Mouse (Mus musculus) heart, embryonic 10.5 days (tissue): ENCODE measurements around the gene Eral1. TPM values are rescaled to one million over a fixed set of nuclear protein-coding genes. Genes with fewer than 3 reads are reported as not detected.

Experiments
- DNase-seq: peaks from one replicate; pipeline ENCODE4 v3.0.0-alpha.2; 2017; ENCODE audit warnings: low spot score
- H3K27ac ChIP-seq: fragments of 300-500 bp; sonication (generic); 2 replicates; pipeline ENCODE4 v1.5.1; 2016; ENCODE audit warnings: mild to moderate bottlenecking
- H3K27me3 ChIP-seq: fragments of 300-500 bp; sonication (generic); 2 replicates; pipeline ENCODE4 v1.6.1; 2016; ENCODE audit warnings: mild to moderate bottlenecking; ENCODE audit not compliant: poor library complexity, insufficient read depth, severe bottlenecking
- H3K36me3 ChIP-seq: fragments of 300-500 bp; sonication (generic); 2 replicates; pipeline ENCODE4 v1.6.1; 2016; ENCODE audit warnings: mild to moderate bottlenecking, moderate library complexity
- H3K4me1 ChIP-seq: fragments of 300-500 bp; sonication (generic); 2 replicates; pipeline ENCODE4 v1.6.1; 2016; ENCODE audit warnings: mild to moderate bottlenecking
- H3K4me3 ChIP-seq: fragments of 300-500 bp; sonication (generic); 2 replicates; pipeline ENCODE4 v1.5.1; 2016; ENCODE audit warnings: mild to moderate bottlenecking, moderate library complexity
- H3K9me3 ChIP-seq: fragments of 300-500 bp; sonication (generic); 2 replicates; pipeline ENCODE4 v1.6.1; 2016; ENCODE audit warnings: mild to moderate bottlenecking, moderate library complexity
- WGBS: fragments of 180-500 bp; shearing (Covaris S2); methylation state at CpG from one replicate; pipeline ENCODE4 v1.1.7; 2016; 5-methylcytosine and 5-hydroxymethylcytosine counted together
- polyA plus RNA-seq: library from polyadenylated mRNA; unstranded; fragments of >200 nt; fragmentation: Nextera tagmentation; extraction: Ambion mirVana; gene quantifications from 2 replicates; pipeline ENCODE4 v1.2.1, GENCODE M21; 2016

Eral1 gene
- 30.7 and 35.6 TPM in 2 replicates for polyA plus RNA-seq

DNA sequence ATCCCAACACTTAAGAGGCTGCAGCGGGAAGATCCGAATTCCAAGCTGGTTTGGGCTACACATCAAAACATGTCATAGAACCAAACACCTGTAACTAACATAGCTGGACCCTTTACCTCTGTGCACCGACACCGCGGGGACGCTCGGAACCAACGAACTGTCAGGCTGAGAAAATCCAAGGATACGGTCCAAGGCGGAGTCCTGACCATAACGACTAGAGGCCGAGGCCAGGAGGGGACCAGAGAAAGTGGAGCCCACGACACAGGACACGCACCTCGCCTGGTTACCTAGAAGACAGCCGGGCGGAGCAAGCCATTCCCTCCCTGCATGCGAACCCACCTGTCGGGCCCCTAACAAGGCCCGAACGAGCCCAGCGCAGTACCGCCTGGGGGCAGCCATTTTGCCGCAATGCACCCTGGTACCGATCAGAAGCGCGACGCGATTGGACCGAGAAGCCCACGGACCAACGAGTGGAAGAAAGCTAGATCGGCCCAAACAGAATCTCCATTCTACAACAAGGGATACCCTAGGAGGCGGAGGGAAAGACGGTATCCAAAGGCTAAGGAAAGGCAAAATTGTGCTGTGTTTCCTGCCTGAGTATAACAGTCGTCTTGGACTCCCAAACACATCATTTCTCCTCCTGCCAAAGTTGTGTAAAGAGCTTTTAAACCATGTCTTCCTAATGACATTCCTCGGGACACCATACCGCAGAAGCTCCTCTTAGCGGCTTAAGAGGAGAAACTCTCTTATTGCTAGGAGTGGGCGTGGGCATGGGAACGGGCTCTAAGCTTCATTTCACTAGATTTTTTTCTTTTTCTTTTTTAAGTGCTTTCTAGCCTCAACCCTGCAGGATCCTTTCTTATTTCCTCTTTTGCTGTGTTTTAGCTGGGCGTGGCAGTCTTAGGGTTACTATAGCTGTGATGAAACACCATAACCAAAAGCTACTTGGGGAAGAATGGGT lies at the start of gene Eral1:
Gene Eral1 (minus strand): TSS at position 423 of the 961 bp plus-strand sequence.
- Histone ChIP-seq H3K4me1 (peaks cover 11% of the 10 kb centered on the region), H3K27ac (peak within 1 kb of the TSS; percentile 82), H3K4me3 (peak within 1 kb of the TSS; percentile 73), H3K36me3 (peaks cover 28% of the 10 kb centered on the region), H3K9me3 (no peaks in the 10 kb centered on the region), H3K27me3 (no peaks in the 10 kb centered on the region)
- 1% methylated on average over 42 of the region's 42 CpGs for WGBS
- DNase-seq: peak; percentile 95

DNA sequence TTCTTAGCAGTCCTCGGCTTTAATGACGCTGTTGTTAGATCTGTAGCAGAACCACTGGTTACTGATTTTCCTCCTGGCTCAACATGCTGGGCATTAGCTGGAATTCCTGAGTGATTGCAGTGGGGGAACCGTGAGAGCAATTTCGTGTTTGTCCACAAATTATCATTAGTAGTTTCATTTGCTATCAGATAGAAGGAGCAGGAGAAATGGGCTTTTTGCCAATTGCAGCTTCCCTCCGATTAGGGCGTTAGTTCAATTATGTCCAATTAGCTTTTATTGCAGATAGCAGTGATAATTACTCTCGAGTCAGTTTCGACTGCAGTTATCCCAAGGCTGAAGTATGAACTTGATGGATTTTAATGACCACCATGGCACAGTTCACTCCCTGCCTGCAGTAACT lies 49.3 kb upstream of the Eral1 start:
- WGBS: 76% methylated on average over 8 of the region's 8 CpGs
- H3K27me3 ChIP-seq: no peaks in the 10 kb centered on the region
- H3K27ac ChIP-seq: no peak overlapping the region
- H3K4me3 ChIP-seq: no peak overlapping the region
- no peak for DNase-seq
- peaks cover 21% of the 10 kb centered on the region for H3K4me1 ChIP-seq
- H3K36me3 ChIP-seq: 0 out of 2 replicates have a peak, but pooled peaks cover 9% of the 10 kb centered on the region
- no peaks in the 10 kb centered on the region for H3K9me3 ChIP-seq

DNA sequence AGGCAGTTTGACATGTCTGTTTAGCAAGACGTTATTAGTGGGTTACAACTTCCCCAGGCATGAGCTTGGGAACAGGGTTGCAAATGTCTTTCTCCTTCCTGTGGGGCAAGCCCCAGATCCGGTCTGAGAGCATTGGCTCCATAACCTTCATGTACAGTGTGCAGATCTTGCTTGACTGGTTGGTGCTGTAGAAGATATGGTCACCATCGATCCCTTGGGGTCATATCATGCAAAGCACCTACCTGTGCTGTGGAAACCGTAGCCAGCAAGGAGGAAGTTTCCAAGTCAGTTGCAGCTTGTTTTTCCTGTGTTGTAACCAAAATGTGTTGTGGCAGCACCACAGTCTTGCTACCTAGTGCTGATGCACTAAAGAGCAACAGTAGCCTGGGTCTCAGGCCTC lies 46.6 kb upstream of the Eral1 start:
- Histone ChIP-seq H3K36me3 (0 out of 2 replicates have a peak, but pooled peaks cover 7% of the 10 kb centered on the region), H3K4me3 (no peak overlapping the region), H3K9me3 (no peaks in the 10 kb centered on the region), H3K27me3 (no peaks in the 10 kb centered on the region), H3K27ac (no peak overlapping the region), H3K4me1 (peaks cover 5% of the 10 kb centered on the region)
- 86% methylated on average over 4 of the region's 4 CpGs for WGBS
- DNase-seq: no peak

DNA sequence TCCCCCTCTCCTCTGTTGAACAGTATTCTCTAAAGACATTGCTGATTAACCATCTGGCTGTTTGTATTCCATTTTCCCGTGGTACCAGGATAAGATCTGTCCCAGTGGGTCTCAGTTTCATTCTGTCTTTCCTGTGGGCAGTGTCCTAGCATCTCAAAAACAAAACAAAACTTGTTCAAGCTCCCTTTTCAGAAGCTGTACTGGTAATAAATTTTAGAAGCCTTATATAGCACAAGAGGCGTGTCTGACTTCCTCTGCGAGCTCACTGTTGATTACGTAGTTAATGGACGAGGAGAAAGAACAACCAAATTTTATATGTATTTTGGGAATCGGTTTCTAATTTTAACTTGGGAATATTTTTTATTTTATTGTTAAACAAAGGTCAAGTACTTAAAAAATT lies 45.5 kb upstream of the Eral1 start:
- H3K27ac ChIP-seq: no peak overlapping the region
- H3K27me3 ChIP-seq: no peaks in the 10 kb centered on the region
- H3K9me3 ChIP-seq: no peaks in the 10 kb centered on the region
- H3K36me3 ChIP-seq: no peaks in the 10 kb centered on the region
- no peak for DNase-seq
- H3K4me3 ChIP-seq: no peak overlapping the region
- 80% methylated on average over 6 of the region's 6 CpGs for WGBS
- peaks cover 8% of the 10 kb centered on the region for H3K4me1 ChIP-seq

DNA sequence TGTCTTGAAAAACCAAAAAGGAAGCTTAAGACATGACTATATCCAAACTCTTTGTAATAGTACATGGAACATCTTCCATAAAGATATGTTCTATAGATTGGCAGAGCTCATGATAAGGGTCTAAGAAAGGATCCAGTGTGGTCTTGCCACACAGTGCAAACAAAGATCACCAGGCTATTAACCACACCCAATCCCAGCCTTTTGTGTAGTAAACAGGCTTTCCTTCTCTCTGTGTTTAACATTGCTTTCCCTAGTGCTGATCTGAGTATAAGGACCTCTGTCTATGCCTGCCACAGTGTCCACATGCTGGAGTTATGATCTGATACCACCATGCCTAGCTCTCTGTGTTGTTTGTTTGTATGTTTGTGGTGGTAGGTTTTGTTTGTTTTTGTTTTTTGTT lies 43.6 kb upstream of the Eral1 start:
- Histone ChIP-seq H3K36me3 (no peaks in the 10 kb centered on the region), H3K27ac (no peak overlapping the region), H3K27me3 (no peaks in the 10 kb centered on the region), H3K9me3 (no peaks in the 10 kb centered on the region), H3K4me3 (no peak overlapping the region), H3K4me1 (peaks cover 18% of the 10 kb centered on the region)
- no peak for DNase-seq

DNA sequence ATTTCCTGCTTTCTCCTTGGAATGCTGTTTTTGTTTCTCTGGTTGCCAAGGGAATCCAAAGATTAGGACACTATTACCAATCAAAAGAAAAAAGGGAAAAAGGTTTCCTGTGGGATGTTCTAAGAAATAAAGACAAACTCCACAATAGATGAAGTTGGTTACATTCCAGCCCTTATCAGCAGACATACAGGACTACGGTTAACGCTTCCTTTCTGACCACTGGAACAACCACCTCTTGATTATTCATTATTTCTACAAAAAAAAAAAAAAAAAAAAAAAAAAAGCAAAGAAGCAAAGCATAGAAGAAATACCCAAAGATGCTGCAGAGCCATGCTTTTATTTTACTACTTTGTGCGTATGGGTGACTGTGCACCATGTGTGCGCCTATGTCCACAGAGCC lies 42.6 kb upstream of the Eral1 start:
- no peaks in the 10 kb centered on the region for H3K27me3 ChIP-seq
- no peak overlapping the region for H3K27ac ChIP-seq
- no peak for DNase-seq
- peaks cover 20% of the 10 kb centered on the region for H3K4me1 ChIP-seq
- H3K4me3 ChIP-seq: no peak overlapping the region
- 75% methylated on average over 4 of the region's 4 CpGs for WGBS
- no peaks in the 10 kb centered on the region for H3K9me3 ChIP-seq
- H3K36me3 ChIP-seq: no peaks in the 10 kb centered on the region

DNA sequence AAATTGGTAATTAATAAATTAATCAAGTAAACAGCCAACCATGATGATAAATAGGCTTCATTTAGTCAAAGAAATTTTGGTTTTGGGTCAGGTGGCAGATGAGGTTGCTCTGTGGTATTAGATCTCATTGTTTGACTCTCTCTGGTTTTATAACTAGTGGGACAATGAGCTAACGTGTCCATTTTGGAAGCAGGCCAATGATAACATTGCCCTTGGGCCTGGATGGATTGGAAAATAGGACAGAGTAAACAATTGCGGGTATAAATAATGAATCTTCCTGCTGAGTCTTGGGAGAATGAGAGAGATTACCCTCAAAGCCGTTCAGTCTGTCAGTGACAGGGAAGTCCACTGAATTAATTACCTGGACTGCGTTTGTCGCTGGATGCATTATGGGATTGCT lies 41.0 kb upstream of the Eral1 start:
- Histone ChIP-seq H3K4me3 (no peak overlapping the region), H3K9me3 (no peaks in the 10 kb centered on the region), H3K36me3 (no peaks in the 10 kb centered on the region), H3K27me3 (no peaks in the 10 kb centered on the region), H3K4me1 (peaks cover 29% of the 10 kb centered on the region), H3K27ac (no peak overlapping the region)
- no peak for DNase-seq
- WGBS: 75% methylated on average over 5 of the region's 5 CpGs

DNA sequence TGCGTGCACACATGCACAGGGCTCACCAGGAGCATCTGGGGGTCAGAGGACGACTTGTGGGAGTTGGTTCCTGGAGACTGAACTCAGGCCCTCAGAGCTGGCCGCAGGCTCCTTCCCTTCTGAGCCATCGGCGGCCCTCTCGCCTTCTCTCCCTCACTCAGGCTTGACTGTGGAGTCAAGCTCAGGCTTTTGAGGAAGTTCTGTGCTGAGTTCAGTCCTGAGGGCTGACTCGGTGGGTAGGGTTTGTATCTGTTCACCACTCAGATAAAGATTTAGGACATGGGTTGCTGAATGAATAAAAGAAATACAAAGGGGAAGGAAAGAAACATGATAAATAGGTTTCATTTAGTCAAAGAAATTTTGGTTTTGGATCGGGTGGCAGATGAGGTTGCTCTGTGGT lies 39.7 kb upstream of the Eral1 start:
- DNase-seq: no peak
- Histone ChIP-seq H3K4me3 (no peak overlapping the region), H3K27ac (no peak overlapping the region), H3K36me3 (no peaks in the 10 kb centered on the region), H3K27me3 (no peaks in the 10 kb centered on the region), H3K9me3 (no peaks in the 10 kb centered on the region), H3K4me1 (peaks cover 38% of the 10 kb centered on the region)
- WGBS: 72% methylated on average over 8 of the region's 8 CpGs

DNA sequence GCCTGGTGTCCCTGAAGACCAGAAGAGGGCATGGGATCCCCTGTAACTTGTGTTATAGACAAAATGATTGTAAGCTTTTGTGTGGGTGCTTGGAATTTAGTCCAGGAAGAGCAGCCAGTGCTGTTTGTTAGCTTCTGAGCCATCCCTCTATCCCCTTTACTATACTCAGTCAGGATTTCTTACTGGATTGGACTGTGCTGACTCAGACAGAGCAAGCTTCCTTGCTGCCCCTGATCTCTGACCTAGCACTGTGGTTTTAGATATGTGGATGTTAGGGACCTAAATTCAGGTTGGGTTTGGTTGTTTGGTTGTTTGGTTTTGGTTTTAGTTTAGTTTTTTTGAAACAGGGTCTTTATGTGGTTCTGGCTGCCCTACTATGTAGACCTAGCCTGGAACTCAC lies 38.3 kb upstream of the Eral1 start:
- no peak overlapping the region for H3K4me3 ChIP-seq
- no peak overlapping the region for H3K27ac ChIP-seq
- H3K36me3 ChIP-seq: no peaks in the 10 kb centered on the region
- no peak for DNase-seq
- peaks cover 46% of the 10 kb centered on the region for H3K4me1 ChIP-seq
- H3K27me3 ChIP-seq: no peaks in the 10 kb centered on the region
- no peaks in the 10 kb centered on the region for H3K9me3 ChIP-seq

DNA sequence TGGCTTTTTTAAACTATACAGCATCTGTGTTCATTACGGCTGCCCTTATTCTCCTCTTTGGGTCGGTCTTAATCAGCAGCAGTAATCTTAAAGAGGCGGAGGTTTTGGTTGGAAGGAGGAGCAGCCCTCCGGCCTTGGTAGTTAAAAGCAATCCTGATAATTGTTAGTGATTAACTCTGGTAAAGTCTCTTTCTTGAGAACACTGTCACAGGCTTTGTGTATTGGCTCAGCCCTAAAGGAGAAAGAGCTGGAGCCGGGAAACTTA lies 35.9 kb upstream of the Eral1 start:
- WGBS: 10% methylated on average over 5 of the region's 5 CpGs
- no peaks in the 10 kb centered on the region for H3K27me3 ChIP-seq
- H3K4me3 ChIP-seq: peak overlapping the region; percentile 70
- peaks cover 5% of the 10 kb centered on the region; the same call in 1 of the 2 replicates for H3K36me3 ChIP-seq
- H3K9me3 ChIP-seq: no peaks in the 10 kb centered on the region
- peaks cover 48% of the 10 kb centered on the region for H3K4me1 ChIP-seq
- peak; percentile 42 for DNase-seq
- H3K27ac ChIP-seq: peak overlapping the region; percentile 85

DNA sequence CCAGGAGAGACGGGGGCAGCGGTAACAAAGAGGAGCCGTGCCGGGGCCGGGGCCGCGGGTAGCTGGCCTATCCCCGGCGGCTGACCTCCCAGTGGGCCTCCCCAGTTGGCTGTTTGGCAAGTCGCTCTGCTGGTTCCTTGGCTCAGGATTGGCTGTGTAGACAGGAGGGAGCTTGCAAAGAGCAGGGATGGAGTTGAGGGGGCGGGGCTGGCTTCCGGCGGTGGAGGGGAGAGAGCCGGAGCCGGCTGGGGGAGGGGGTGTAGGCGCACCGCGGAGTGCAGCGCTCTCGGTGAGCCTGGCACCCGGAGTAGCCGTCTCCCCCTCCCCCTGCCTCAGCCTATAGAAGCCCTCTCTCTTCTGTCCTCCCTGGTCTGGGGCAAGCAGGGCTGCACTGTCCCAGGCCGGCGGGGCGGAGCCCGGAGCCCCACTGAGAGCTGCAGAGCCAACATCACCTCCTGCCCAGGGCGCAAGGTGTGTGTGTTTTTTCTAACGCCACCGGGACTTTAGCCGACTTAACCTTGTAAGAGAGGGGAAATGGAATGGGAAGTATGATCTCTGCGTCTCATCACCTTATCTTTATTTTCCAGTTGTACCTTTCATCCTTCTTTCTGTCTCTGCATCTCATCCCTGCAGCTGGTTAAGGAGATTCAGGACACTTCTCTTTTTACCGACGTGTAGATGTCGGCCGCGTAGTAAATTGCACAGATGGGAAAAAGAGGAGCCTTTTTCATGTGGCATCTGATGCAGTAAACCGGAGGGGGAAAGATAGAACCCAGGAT lies 35.4 kb upstream of the Eral1 start:
- Histone ChIP-seq H3K36me3 (peaks cover 5% of the 10 kb centered on the region; the same call in 1 of the 2 replicates), H3K9me3 (no peaks in the 10 kb centered on the region), H3K4me3 (peak overlapping the region; percentile 70), H3K27me3 (no peaks in the 10 kb centered on the region), H3K27ac (peak overlapping the region; percentile 85), H3K4me1 (peaks cover 48% of the 10 kb centered on the region)
- peak; percentile 99 for DNase-seq
- under 1% methylated on average over 37 of the region's 37 CpGs for WGBS

DNA sequence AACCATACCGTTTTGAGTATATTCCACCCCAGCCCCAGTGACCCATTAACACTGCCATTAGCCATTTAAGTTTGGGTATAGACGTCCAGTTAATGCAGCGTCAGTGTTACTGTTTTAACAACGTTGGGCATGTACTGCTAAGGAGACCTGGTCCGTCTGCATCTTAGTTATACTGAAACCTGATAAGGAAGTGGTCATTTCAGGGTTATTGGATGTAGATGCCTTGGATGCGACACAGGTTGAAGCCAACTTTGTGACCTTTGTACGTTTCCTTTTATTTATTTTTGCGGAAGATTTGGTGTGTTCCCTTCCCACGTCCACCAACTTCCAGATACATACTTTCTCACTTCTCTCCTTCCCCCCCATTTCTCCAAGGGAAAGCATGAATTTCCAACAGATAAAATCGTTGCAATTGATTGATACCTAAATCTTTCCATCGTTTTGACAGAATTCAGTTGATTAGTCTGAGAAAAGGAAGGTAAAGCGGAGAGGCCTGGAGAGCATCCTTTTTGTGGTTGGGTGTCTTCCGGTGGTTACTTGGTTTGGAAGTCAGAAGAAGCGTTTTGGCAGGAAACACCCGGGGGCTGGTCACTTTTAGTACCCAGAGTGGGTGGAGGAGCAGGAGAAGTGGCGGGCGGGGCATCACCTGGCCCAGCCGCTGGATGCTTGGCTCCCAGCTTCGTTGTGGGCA lies 34.6 kb upstream of the Eral1 start:
- Histone ChIP-seq H3K4me1 (peaks cover 44% of the 10 kb centered on the region), H3K27ac (peak overlapping the region; percentile 85), H3K27me3 (no peaks in the 10 kb centered on the region), H3K36me3 (peaks cover 5% of the 10 kb centered on the region; the same call in 1 of the 2 replicates), H3K4me3 (peak overlapping the region; percentile 70), H3K9me3 (no peaks in the 10 kb centered on the region)
- DNase-seq: no peak
- 12% methylated on average over 19 of the region's 19 CpGs for WGBS

DNA sequence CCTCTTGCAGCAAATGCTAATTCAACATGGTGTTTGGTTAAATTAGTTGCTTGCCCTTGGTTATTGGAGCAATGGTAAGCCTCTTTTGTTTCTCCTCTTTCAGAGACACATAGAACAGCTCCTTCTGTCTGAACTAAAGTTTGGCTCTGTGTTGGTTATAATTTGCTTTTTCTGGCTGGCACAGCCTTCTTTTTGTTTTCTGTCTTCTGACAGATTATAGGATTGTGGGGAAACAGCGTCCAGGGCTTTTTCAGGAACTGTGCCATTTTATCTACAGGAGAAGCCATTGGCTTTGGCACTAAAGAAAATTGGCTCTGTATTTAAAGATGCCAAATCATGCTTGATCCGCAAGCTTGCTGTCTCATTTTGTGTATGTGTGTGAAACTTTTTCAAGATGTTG lies 33.4 kb upstream of the Eral1 start:
- no peak for DNase-seq
- no peak overlapping the region for H3K27ac ChIP-seq
- peaks cover 5% of the 10 kb centered on the region; the same call in 1 of the 2 replicates for H3K36me3 ChIP-seq
- H3K4me1 ChIP-seq: peaks cover 38% of the 10 kb centered on the region
- no peak overlapping the region for H3K4me3 ChIP-seq
- H3K9me3 ChIP-seq: no peaks in the 10 kb centered on the region
- 86% methylated on average over 2 of the region's 2 CpGs for WGBS
- no peaks in the 10 kb centered on the region for H3K27me3 ChIP-seq
